Mouse (Mus musculus): ENCODE data around the gene Ankle2. TPM values are rescaled to one million over a fixed set of nuclear protein-coding genes. Genes with fewer than 3 reads are reported as not detected.

Gene Ankle2
- polyA plus RNA-seq (2012; rRNA removed), result 2.0 and 2.3 TPM in 2 replicates

GRCm38 (mm10) chr5:110230780-110231461, at the start of gene Ankle2:
Gene Ankle2 (plus strand): TSS chr5:110231004.

GRCm38 (mm10) chr5:110269141-110270101, 38.6 kb downstream of the Ankle2 start, which contains the start of gene Pgam5:
Gene Pgam5 (minus strand): TSS chr5:110269913.

GRCm38 (mm10) chr5:110285770-110286445, 55.1 kb downstream of the Ankle2 start, which contains the start of the genes Pxmp2 and Pole:
Gene Pxmp2 (minus strand): TSS chr5:110286186.
Gene Pole (plus strand): TSS chr5:110286306.

Other genes with a start within 250 kb of the Ankle2 start
- gene Zfp932, start 234.5 kb upstream of the Ankle2 start, polyA plus RNA-seq (2012; rRNA removed), result 0.25 and 0.41 TPM in 2 replicates
- gene Gm17655, start 158.5 kb upstream of the Ankle2 start, polyA plus RNA-seq (2012; rRNA removed), result not detected in 2 replicates
- 0.01 and 0.03 TPM in 2 replicates for gene Gm35315, start 136.6 kb upstream of the Ankle2 start, polyA plus RNA-seq (2012; rRNA removed)
- 6.3 and 19.0 TPM in 2 replicates for gene Plcxd1, start 131.0 kb upstream of the Ankle2 start, polyA plus RNA-seq (2012; rRNA removed)
- 50.2 and 57.9 TPM in 2 replicates for gene Gtpbp6, start 122.8 kb upstream of the Ankle2 start, polyA plus RNA-seq (2012; rRNA removed)
- gene Zfp605, start 120.9 kb upstream of the Ankle2 start, polyA plus RNA-seq (2012; rRNA removed), result 0.02 TPM in 1 of 2 replicates, not detected in the other
- 29.7 and 34.9 TPM in 2 replicates for gene Chfr, start 95.2 kb upstream of the Ankle2 start, polyA plus RNA-seq (2012; rRNA removed)
- 1.9 and 2.3 TPM in 2 replicates for gene Golga3, start 54.3 kb upstream of the Ankle2 start, polyA plus RNA-seq (2012; rRNA removed)
- gene Pgam5, start 38.9 kb downstream of the Ankle2 start, polyA plus RNA-seq (2012; rRNA removed), result 8.7 and 9.6 TPM in 2 replicates
- 1.9 and 2.6 TPM in 2 replicates for gene Pxmp2, start 55.2 kb downstream of the Ankle2 start, polyA plus RNA-seq (2012; rRNA removed)
- gene Pole, start 55.3 kb downstream of the Ankle2 start, polyA plus RNA-seq (2012; rRNA removed), result 1.2 and 1.4 TPM in 2 replicates
- 0.82 and 0.91 TPM in 2 replicates for gene P2rx2, start 112.2 kb downstream of the Ankle2 start, polyA plus RNA-seq (2012; rRNA removed)
- 0.13 TPM in 1 of 2 replicates, not detected in the other for gene Lrcol1, start 113.7 kb downstream of the Ankle2 start, polyA plus RNA-seq (2012; rRNA removed)
- 59.1 and 96.9 TPM in 2 replicates for gene Fbrsl1, start 217.5 kb downstream of the Ankle2 start, polyA plus RNA-seq (2012; rRNA removed)